Mouse (Mus musculus): Measurements from ENCODE around the gene Pdp2. TPM values are rescaled to one million over a fixed set of nuclear protein-coding genes. Genes with fewer than 3 reads are reported as not detected.
"Not testable (repeated sequence)": the region's sequence is repeated elsewhere in the genome, so short reads cannot be mapped to it uniquely, and the experiment has no call there.

Pdp2 gene
- total RNA-seq (2021): 10 to 100 TPM; 25.1 to 32.4 TPM
- long read RNA-seq, experiment 1, full-length matches to known transcripts: 6 of 16 reads
- long read RNA-seq, experiment 1, partial matches to known transcripts: 0 of 16 reads
- long read RNA-seq, experiment 1, other reads (novel, unspliced or antisense): 10 of 16 reads
- long read RNA-seq, experiment 2, full-length matches to known transcripts: 6 of 11 reads
- long read RNA-seq, experiment 2, partial matches to known transcripts: 0 of 11 reads
- long read RNA-seq, experiment 2, other reads (novel, unspliced or antisense): 5 of 11 reads

- DNase-seq: peak; percentile 94
These were observed at the start of gene Pdp2 for GRCm38 (mm10) chr8:104591133-104591834. Gene Pdp2, plus strand, starts transcription at chr8:104591451.

- no peak for DNase-seq
These were observed 49.8 kb upstream of the Pdp2 start for GRCm38 (mm10) chr8:104541515-104541880.

- no peak for DNase-seq
These were observed 49.1 kb upstream of the Pdp2 start for GRCm38 (mm10) chr8:104542160-104542559.

- no peak for DNase-seq
These were observed 47.7 kb upstream of the Pdp2 start for GRCm38 (mm10) chr8:104543440-104544045.

- DNase-seq: no peak
These were observed 36.1 kb upstream of the Pdp2 start for GRCm38 (mm10) chr8:104555191-104555590.

GRCm38 (mm10) chr8:104557226-104557625, 34.0 kb upstream of the Pdp2 start:
- no peak for DNase-seq

GRCm38 (mm10) chr8:104560731-104561130, 30.5 kb upstream of the Pdp2 start:
- DNase-seq: no peak

GRCm38 (mm10) chr8:104564633-104565456, 26.4 kb upstream of the Pdp2 start:
- DNase-seq: peak; percentile 89

GRCm38 (mm10) chr8:104565457-104565798, 25.8 kb upstream of the Pdp2 start:
- no peak for DNase-seq

GRCm38 (mm10) chr8:104569559-104569958, 21.7 kb upstream of the Pdp2 start:
- peak; percentile 50 for DNase-seq

GRCm38 (mm10) chr8:104570436-104571343, 20.6 kb upstream of the Pdp2 start:
- peak; percentile 88 for DNase-seq

- DNase-seq: no peak
These were observed 14.4 kb upstream of the Pdp2 start for GRCm38 (mm10) chr8:104576820-104577219.

GRCm38 (mm10) chr8:104577606-104578005, 13.6 kb upstream of the Pdp2 start:
- DNase-seq: not testable (repeated sequence)

- DNase-seq: no peak
These were observed 6.7 kb upstream of the Pdp2 start for GRCm38 (mm10) chr8:104584522-104584921.

- no peak for DNase-seq
These were observed 967 bp upstream of the Pdp2 start for GRCm38 (mm10) chr8:104590284-104590683.

GRCm38 (mm10) chr8:104591856-104592255, 605 bp downstream of the Pdp2 start:
- DNase-seq: peak; percentile 52

- no peak for DNase-seq
These were observed 1.3 kb downstream of the Pdp2 start for GRCm38 (mm10) chr8:104592566-104592965.

GRCm38 (mm10) chr8:104593536-104594325, 2.5 kb downstream of the Pdp2 start:
- DNase-seq: no peak

GRCm38 (mm10) chr8:104594611-104595362, 3.5 kb downstream of the Pdp2 start:
- no peak for DNase-seq
